Mouse (Mus musculus) lung, embryonic 16.5 days (tissue): Measurements from ENCODE around the gene BC003965. TPM values are rescaled to one million over a fixed set of nuclear protein-coding genes. Genes with fewer than 3 reads are reported as not detected.
"Not testable (repeated sequence)": the region's sequence is repeated elsewhere in the genome, so short reads cannot be mapped to it uniquely, and the experiment has no call there.

Source experiments
- ATAC-seq: fragments of 200-750 bp; cut with Nextera tagmentation; 2 replicates; pipeline ENCODE4 v1.8.0; 2017; ENCODE audit warnings: low read depth, mild to moderate bottlenecking, moderate library complexity
- H3K27ac ChIP-seq: fragments of 300-500 bp; sonication (generic); 2 replicates; pipeline ENCODE4 v1.5.1; 2014; ENCODE audit warnings: mild to moderate bottlenecking, control low read depth, low read length
- H3K27me3 ChIP-seq: fragments of 300-500 bp; sonication (generic); 2 replicates; pipeline ENCODE4 v1.6.1; 2014; ENCODE audit warnings: low read depth, low read length, mixed read lengths; ENCODE audit not compliant: control insufficient read depth, insufficient read depth
- H3K36me3 ChIP-seq: fragments of 300-500 bp; sonication (generic); 2 replicates; pipeline ENCODE4 v1.6.1; 2014; ENCODE audit warnings: low read length; ENCODE audit not compliant: control insufficient read depth, insufficient read depth
- H3K4me1 ChIP-seq: fragments of 300-500 bp; sonication (generic); replicated peaks from 2 replicates; pipeline ENCODE4 v1.6.1; 2014; ENCODE audit warnings: low read length, mixed read lengths; ENCODE audit not compliant: control insufficient read depth, insufficient read depth
- H3K4me2 ChIP-seq: fragments of 300-500 bp; sonication (generic); 2 replicates; pipeline ENCODE4 v1.6.1; 2014; ENCODE audit warnings: low read depth, low read length, control low read depth
- H3K4me3 ChIP-seq: fragments of 300-500 bp; sonication (generic); 2 replicates; pipeline ENCODE4 v1.5.1; 2014; ENCODE audit warnings: mild to moderate bottlenecking, low read length, control low read depth
- H3K9ac ChIP-seq: fragments of 300-500 bp; sonication (generic); 2 replicates; pipeline ENCODE4 v1.6.1; 2014; ENCODE audit warnings: low read length, control low read depth
- H3K9me3 ChIP-seq: fragments of 300-500 bp; sonication (generic); 2 replicates; pipeline ENCODE4 v1.6.1; 2016; ENCODE audit warnings: low read length; ENCODE audit not compliant: control insufficient read depth
- WGBS: fragments of 180-500 bp; shearing (Covaris S2); extraction: QIAGEN DNeasy Blood & Tissue Kit; methylation state at CpG from one replicate; pipeline ENCODE4 v1.1.7; 2014; 5-methylcytosine and 5-hydroxymethylcytosine counted together
- polyA plus RNA-seq: library from polyadenylated mRNA; unstranded; fragments of >200 nt; fragmentation: Nextera tagmentation; extraction: Ambion mirVana; gene quantifications from 2 replicates; pipeline ENCODE4 v1.2.1, GENCODE M21; 2015

BC003965 gene
- polyA plus RNA-seq, 1 experiment from 2014 or later: 30.9 TPM

DNA sequence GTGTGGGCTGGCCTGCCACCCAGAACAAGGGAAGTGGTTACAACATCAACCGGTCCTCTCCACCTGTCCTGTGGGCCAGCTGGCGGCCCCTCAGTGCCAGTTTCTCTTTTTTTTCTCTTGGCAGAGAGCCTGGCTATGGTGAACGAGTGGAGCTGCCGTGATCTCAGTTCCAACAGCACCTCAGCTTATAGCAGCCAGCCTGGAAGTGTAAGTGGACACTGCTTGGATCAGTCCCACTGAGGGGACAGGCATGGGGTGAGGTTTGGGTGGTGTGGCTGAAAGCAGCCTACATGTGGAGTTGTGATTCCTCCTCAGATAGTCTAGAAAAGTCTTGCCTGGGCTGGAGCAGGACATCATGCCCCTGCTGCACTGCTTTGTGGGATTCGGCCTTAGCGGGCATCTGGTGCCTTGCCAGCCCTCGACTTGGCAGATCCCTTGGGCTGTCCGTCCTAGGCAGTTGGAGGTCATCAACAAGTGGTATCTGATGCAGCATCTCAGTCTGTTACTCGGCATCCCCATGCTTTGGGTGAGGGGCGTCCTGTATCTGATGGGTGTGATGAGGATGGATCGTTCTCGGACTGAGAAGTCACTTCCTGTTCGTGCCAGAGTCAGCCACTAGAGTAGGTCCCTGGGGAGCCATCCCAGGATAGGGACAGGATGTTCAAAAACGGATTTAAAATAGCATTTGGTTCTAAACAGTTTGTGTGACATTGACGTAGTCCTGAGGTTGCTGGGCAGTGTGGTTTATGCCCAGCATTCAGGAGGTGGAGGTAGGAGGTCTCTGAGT is 26.5 kb downstream of the BC003965 start:
- Histone ChIP-seq H3K4me1 (no peaks in the 10 kb centered on the region), H3K27ac (no peak overlapping the region), H3K36me3 (peaks cover 28% of the 10 kb centered on the region), H3K9me3 (no peaks in the 10 kb centered on the region), H3K27me3 (no peaks in the 10 kb centered on the region), H3K4me3 (no peak overlapping the region), H3K9ac (no peak overlapping the region), H3K4me2 (no peak overlapping the region)
- ATAC-seq: peak; percentile 26; the same call in 1 of the 2 replicates
- 74% methylated on average over 15 of the region's 15 CpGs for WGBS

- 81% methylated on average over 4 of the region's 4 CpGs for WGBS
- H3K27ac ChIP-seq: no peak overlapping the region
- H3K9ac ChIP-seq: no peak overlapping the region
- H3K4me2 ChIP-seq: no peak overlapping the region
- no peaks in the 10 kb centered on the region for H3K27me3 ChIP-seq
- peaks cover 27% of the 10 kb centered on the region for H3K36me3 ChIP-seq
- no peaks in the 10 kb centered on the region for H3K9me3 ChIP-seq
- H3K4me1 ChIP-seq: no peaks in the 10 kb centered on the region
- ATAC-seq: no peak
- no peak overlapping the region for H3K4me3 ChIP-seq
These were observed 27.4 kb downstream of the BC003965 start for GRCm38 (mm10) chr17:25211705-25212104.

DNA sequence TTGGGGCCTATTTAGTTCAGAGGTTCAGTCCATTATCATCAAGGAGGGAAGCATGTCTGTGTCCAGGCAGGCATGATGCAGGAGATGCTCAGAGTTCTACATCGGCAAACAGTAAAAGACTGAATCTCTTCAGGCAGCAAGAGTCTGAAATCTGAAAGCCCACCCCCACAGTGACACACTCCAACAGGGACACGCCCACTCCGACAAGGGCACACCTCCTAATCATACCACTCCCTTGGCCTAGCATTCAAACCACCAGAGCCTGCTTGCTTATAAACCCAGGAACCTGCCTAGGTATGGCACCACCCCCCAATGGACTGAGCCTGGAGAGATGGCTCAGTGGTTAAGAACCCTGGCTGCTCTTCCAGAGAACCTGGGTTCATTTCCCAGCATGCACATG is 31.1 kb downstream of the BC003965 start:
- Histone ChIP-seq H3K9me3 (no peaks in the 10 kb centered on the region), H3K9ac (no peak overlapping the region), H3K4me3 (no peak overlapping the region), H3K4me1 (no peaks in the 10 kb centered on the region), H3K4me2 (no peak overlapping the region), H3K27me3 (no peaks in the 10 kb centered on the region), H3K27ac (no peak overlapping the region), H3K36me3 (peaks cover 6% of the 10 kb centered on the region)
- no peak for ATAC-seq
- 81% methylated on average over 3 of the region's 3 CpGs for WGBS

DNA sequence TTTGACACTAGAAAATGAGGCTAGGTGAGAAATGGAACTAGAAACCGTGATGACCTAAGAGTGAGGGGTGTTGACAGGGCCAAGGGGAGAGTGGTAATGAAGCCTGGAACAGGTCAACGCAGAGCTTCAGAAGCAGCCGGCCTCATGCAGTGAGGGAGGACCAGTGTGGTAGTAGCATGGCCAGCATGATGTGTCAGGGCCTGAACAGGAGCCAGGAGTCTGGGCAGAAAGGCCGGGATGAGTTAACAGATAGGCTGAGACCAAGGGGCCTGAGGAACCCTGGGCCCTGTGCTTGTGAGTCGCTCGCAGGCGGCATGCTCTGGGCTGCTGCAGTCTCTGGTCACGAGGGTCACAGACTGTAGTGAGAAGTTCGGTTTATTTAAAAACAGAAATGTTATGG is 34.6 kb downstream of the BC003965 start:
- H3K27ac ChIP-seq: no peak overlapping the region
- H3K27me3 ChIP-seq: no peaks in the 10 kb centered on the region
- no peak for ATAC-seq
- H3K4me2 ChIP-seq: no peak overlapping the region
- H3K9me3 ChIP-seq: no peaks in the 10 kb centered on the region
- WGBS: 91% methylated on average over 9 of the region's 9 CpGs
- peaks cover 5% of the 10 kb centered on the region for H3K36me3 ChIP-seq
- H3K9ac ChIP-seq: no peak overlapping the region
- H3K4me1 ChIP-seq: peaks cover 8% of the 10 kb centered on the region; the same call in 1 of the 2 replicates
- H3K4me3 ChIP-seq: no peak overlapping the region

GRCm38 (mm10) chr17:25219492-25220295 is 35.3 kb downstream of the BC003965 start:
- no peak for ATAC-seq
- peaks cover 5% of the 10 kb centered on the region for H3K36me3 ChIP-seq
- 89% methylated on average over 15 of the region's 15 CpGs for WGBS

GRCm38 (mm10) chr17:25220746-25221145 is 36.4 kb downstream of the BC003965 start:
- no peak for ATAC-seq
- no peaks in the 10 kb centered on the region for H3K27me3 ChIP-seq
- H3K4me2 ChIP-seq: no peak overlapping the region
- H3K27ac ChIP-seq: no peak overlapping the region
- H3K4me3 ChIP-seq: no peak overlapping the region
- 78% methylated on average over 1 of the region's 1 CpGs for WGBS
- H3K9me3 ChIP-seq: no peaks in the 10 kb centered on the region
- H3K4me1 ChIP-seq: peaks cover 8% of the 10 kb centered on the region; the same call in 1 of the 2 replicates
- peaks cover 3% of the 10 kb centered on the region for H3K36me3 ChIP-seq
- H3K9ac ChIP-seq: no peak overlapping the region

More at GRCm38 (mm10) chr17:25219492-25220295, 35.3 kb downstream of the BC003965 start:
- no peaks in the 10 kb centered on the region for H3K9me3 ChIP-seq
- H3K9ac ChIP-seq: no peak overlapping the region
- H3K4me2 ChIP-seq: no peak overlapping the region
- H3K27ac ChIP-seq: no peak overlapping the region
- no peaks in the 10 kb centered on the region for H3K27me3 ChIP-seq
- H3K4me3 ChIP-seq: no peak overlapping the region
- peaks cover 8% of the 10 kb centered on the region; the same call in 1 of the 2 replicates for H3K4me1 ChIP-seq

GRCm38 (mm10) chr17:25221821-25222503 is 37.6 kb downstream of the BC003965 start:
- 4% methylated on average over 16 of the region's 30 CpGs for WGBS
- Histone ChIP-seq H3K4me3 (peak overlapping the region; percentile 49), H3K9me3 (no peaks in the 10 kb centered on the region), H3K4me2 (peak overlapping the region; percentile 72), H3K9ac (peak overlapping the region; percentile 63), H3K27me3 (no peaks in the 10 kb centered on the region), H3K27ac (no peak overlapping the region), H3K36me3 (peaks cover 6% of the 10 kb centered on the region), H3K4me1 (peaks cover 8% of the 10 kb centered on the region; the same call in 1 of the 2 replicates)
- ATAC-seq: peak; percentile 82

DNA sequence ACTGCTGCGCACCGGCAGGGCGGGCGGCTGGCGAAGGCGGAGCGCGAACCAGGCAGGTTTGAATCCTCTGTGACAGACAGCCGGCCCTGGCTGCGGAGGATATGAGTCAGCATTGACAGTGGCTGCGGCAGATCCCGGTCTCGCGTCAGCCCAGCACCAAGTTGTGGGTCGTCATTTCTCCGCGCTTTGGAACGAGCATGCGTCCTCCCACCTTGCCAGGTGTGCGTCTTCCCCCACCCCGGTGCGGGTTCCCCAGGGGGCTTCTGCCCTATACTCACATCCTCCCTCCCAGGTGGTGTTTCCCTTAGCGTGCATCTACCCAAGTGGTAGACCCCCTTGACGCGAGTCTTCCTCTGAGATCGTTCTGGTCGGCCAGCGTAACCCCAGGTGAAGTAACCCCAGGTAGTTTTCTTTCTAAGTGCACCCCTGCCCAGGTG is 38.2 kb downstream of the BC003965 start:
- H3K27ac ChIP-seq: not testable (repeated sequence)
- 17% methylated on average over 11 of the region's 28 CpGs for WGBS
- peak; percentile 89 for ATAC-seq

More for the DNA sequence above, 38.2 kb downstream of the BC003965 start:
- H3K36me3 ChIP-seq, H3K9me3 ChIP-seq, H3K4me1 ChIP-seq, H3K27me3 ChIP-seq: not testable (repeated sequence)
- Histone ChIP-seq H3K4me2 (peak overlapping the region; percentile 72), H3K4me3 (peak overlapping the region; percentile 30), H3K9ac (peak overlapping the region; percentile 35; the same call in 1 of the 2 replicates)
